Mouse (Mus musculus): ENCODE data around the gene Bdkrb2. TPM values are rescaled to one million over a fixed set of nuclear protein-coding genes. Genes with fewer than 3 reads are reported as not detected.

Bdkrb2 gene
- total RNA-seq, 2 experiments from 2014 or later, result 0.40 to 0.45 TPM

DNA sequence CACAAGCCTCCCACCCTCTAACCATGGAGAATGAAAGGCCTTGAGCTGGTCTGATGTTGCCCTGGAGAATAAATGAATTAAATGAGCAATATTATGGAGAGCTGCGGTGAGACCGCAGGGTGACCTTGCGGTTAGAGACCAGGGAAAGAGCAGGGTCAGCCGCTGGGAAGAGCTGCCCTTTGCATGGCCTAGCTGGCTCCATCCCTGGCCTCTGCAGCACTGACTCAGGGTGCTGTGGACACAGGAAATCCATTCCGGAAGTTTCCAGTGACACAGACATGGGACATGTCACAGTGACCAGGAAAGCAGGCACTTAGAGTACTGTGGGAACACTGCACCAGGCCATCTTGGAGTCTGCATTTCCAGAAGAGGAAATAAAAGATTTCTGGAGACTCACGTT, 14.1 kb upstream of the Bdkrb2 start:
- intact Hi-C loops (cut with DNase I), result no loop called here
- DNase-seq (ENCODE audit: extremely low spot score in 1 of 2, low spot score in 2 of 2), result no peak
- no peak for TF ChIP-seq CTCF (IDR thresholded peaks at IDR 0.05)
- Histone ChIP-seq H3K27ac (no peak overlapping the region), H3K4me3 (no peak overlapping the region)

DNA sequence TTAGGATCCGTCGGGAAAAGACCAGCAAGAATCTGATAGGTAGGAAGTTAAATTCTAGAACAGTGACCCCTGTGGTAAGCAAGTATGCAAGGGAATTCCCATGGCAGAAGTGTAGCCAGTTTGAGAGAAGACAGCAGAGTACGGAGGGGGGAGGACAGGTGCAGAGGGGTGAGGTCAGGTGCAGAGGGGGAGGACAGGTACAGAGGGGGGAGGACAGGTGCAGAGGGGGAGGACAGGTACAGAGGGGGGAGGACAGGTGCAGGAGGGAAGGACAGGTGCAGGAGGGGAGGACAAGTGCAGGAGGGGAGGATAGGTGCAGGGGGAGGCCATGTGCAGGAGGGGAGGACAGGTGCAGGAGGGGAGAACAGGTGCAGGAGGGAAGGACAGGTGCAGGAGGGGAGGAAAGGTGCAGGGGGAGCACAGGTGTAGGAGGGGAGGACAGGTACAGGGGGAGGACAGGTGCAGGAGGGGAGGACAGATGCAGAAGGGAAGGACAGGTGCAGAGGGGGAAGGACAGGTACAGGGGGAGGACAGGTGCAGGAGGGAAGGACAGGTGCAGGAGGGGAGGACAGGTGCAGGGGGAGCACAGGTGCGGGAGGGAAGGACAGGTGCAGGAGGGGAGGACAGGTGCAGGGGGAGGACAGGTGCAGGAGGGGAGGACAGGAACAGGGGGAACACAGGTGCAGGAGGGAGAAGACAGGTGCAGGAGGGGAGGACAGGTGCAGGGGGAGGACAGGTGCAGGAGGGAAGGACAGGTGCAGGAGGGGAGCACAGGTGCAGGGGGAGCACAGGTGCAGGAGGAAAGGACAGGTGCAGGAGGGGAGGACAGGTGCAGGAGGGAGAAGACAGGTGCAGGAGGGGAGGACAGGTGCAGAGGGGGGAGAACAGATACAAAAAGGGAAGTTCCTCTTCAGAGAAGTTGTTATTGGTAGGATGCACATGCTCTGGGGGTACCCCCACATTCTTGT, 12.9 kb upstream of the Bdkrb2 start:
- Histone ChIP-seq H3K4me3 (no peak overlapping the region), H3K27ac (no peak overlapping the region)
- no peak for TF ChIP-seq CTCF (IDR thresholded peaks at IDR 0.05)
- DNase-seq (ENCODE audit: extremely low spot score in 1 of 2, low spot score in 2 of 2), result no peak
- intact Hi-C loops (cut with DNase I), result no loop called here

DNA sequence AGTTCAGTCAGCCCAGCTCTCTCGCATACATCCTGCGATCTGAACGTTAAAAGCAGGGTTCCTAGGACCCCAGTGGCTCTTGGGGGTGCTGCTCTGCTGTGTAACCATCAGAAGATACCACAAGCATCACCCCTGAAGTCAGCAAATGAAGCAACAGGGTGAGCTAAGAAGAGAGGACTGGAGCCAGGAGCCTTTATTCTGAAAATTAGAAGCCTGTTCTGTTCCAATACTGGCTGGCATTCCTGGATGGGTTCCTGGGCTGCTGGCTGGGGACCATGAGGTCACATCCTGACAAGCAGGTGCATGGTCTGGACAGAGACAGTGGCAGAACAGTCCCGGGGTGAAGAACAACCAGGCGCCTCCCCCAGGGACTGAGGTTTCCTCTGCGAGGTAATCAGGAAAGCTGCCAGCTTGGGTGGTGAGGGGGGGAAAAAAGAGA, 11.5 kb upstream of the Bdkrb2 start:
- H3K4me3 ChIP-seq, result no peak overlapping the region
- intact Hi-C loops (cut with DNase I), result no loop called here
- no peak for DNase-seq (ENCODE audit: extremely low spot score in 1 of 2, low spot score in 2 of 2)
- no peak overlapping the region for H3K27ac ChIP-seq
- TF ChIP-seq CTCF (IDR thresholded peaks at IDR 0.05), result no peak

DNA sequence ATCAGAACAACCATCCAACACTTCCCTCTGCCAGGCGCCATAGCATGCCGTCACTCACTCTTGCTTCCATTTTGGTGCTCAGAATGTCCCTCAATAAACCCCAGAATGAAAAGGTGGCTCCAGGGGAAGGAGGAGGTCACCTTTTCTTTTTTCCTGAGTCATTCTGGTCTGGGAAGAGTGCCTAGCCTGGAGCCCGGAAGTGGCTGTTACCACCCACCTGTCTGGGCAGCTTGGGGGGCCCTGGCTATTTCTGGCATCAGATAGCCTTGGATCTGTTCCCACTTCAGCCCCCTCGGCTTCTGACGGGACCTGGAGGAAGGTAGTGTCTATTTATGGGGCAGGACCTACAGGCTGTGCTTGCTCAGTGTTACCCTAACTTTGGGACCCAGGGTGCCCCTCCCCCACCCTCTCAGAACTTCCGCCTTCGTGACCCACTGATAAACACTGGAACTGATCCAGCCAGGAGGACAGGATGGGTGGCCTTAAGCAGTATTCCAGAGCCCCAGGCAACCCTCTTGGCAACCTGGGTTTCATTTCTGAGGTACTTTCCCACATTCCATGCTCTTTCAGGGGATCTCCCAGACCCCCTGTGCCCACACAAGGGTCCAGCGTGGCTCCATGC, 8.8 kb upstream of the Bdkrb2 start:
- Histone ChIP-seq H3K4me3 (no peak overlapping the region), H3K27ac (no peak overlapping the region)
- TF ChIP-seq CTCF (IDR thresholded peaks at IDR 0.05), result no peak
- intact Hi-C loops (cut with DNase I), result no loop called here
- DNase-seq (ENCODE audit: extremely low spot score in 1 of 2, low spot score in 2 of 2), result no peak

DNA sequence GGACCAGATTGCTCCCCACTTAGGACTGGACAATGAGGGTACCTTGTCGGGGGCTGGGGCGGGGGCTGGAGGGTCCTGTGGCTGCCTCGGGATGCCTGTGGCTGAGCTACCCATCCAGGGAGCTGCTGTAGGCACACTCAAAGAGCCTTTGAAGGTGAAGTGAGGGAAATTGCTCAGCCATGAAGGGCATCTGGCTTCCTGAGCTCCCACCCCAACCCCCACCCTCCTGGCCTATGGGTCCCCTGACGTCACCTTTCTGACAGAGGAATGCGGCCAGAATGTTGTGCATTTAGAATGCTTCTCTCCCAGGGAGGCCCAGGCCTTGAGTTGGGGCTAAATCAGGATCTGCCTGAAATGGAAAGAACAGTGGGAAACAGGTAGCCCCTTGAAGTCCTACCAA, 7.9 kb upstream of the Bdkrb2 start:
- Histone ChIP-seq H3K4me3 (no peak overlapping the region), H3K27ac (no peak overlapping the region)
- no peak for DNase-seq (ENCODE audit: extremely low spot score in 1 of 2, low spot score in 2 of 2)
- intact Hi-C loops (cut with DNase I), result no loop called here
- no peak for TF ChIP-seq CTCF (IDR thresholded peaks at IDR 0.05)

- H3K27ac ChIP-seq, result no peak overlapping the region
- DNase-seq (ENCODE audit: extremely low spot score in 1 of 2, low spot score in 2 of 2), result no peak
- no peak for TF ChIP-seq CTCF (IDR thresholded peaks at IDR 0.05)
Observed at GRCm38 (mm10) chr12:105557250-105557925, 5.6 kb upstream of the Bdkrb2 start.

GRCm38 (mm10) chr12:105561007-105561534, 2.0 kb upstream of the Bdkrb2 start:
- intact Hi-C loops (cut with DNase I), result no loop called here
- Histone ChIP-seq H3K4me3 (no peak overlapping the region), H3K27ac (peak overlapping the region; percentile 28; the same call in 1 of the 2 replicates)
- DNase-seq (ENCODE audit: extremely low spot score in 1 of 2, low spot score in 2 of 2), result peak; percentile 33 to 61
- no peak for TF ChIP-seq CTCF (IDR thresholded peaks at IDR 0.05)

More at GRCm38 (mm10) chr12:105557250-105557925, 5.6 kb upstream of the Bdkrb2 start:
- no peak overlapping the region for H3K4me3 ChIP-seq
- intact Hi-C loops (cut with DNase I), result no loop called here

DNA sequence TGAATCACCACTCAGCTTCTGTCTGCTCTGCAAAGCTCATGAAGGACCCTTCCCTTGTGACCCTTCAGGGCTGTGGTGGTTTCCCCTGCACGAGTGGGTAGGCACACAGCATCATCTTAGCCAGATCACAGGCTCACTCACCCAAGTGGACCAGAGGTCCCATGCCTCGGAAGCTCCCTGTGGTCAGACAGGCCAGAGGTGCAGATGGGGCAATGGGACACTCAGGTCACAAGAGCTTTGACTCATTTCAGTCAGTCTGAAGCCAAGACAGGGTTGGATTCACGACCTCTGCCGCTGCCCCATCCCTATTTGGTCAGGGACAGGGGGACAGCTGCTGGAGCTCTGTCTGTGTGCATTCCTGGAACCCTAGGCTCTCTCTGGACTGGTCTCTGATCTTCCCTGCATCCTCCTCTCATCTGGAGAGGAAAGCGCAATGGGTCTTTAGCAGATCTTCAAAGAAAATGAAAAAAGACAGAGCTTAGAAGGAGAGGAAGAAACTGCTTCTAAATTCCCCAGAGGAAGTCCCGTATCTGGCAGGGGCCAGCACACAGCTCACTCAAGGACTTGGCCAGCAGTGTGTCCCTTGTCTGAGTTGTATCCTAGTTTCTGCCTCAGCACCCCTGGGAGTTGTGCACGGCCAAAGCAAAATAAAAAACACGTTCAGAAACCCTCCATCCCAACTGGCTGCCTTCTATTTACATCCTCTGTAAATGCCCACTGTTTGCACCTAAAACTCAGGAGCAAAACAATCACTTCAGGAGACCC, 788 bp upstream of the Bdkrb2 start:
- no peak for DNase-seq (ENCODE audit: extremely low spot score in 1 of 2, low spot score in 2 of 2)
- no peak overlapping the region for H3K4me3 ChIP-seq
- intact Hi-C loops (cut with DNase I), result no loop called here
- no peak overlapping the region for H3K27ac ChIP-seq
- TF ChIP-seq CTCF (IDR thresholded peaks at IDR 0.05), result no peak

DNA sequence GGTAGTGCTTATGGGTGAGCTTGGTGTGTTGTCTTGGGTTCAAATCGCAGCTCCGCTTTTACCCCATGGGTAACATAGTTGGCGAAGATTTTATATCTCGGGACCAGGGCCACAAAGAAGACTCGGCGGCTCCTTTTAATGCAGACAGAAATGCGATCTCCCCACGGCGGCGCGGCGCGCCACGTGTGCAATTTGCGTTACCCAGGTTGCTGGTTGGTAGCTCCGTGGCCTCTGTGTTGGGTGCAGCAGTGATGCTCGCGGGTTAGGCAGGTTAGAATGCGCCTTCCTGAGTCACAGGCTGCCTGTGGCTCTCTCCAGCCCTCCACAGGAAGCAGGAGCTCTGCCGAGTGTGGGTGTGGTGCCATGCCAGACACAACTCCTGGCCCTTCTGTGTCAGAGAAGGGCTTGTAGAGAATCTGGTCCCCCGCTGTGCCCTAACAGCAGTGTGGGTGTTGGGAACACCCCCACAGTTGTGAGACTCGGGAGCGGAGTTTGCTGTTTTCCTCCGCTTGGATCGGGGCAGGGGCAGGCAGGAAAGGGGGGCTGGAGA, 775 bp downstream of the Bdkrb2 start:
- H3K4me3 ChIP-seq, result peak overlapping the region; percentile 9
- no peak for TF ChIP-seq CTCF (IDR thresholded peaks at IDR 0.05)
- intact Hi-C loops (cut with DNase I), result no loop called here
- no peak overlapping the region for H3K27ac ChIP-seq
- DNase-seq (ENCODE audit: extremely low spot score in 1 of 2, low spot score in 2 of 2), result no peak

GRCm38 (mm10) chr12:105565221-105565620, 2.2 kb downstream of the Bdkrb2 start:
- DNase-seq (ENCODE audit: extremely low spot score in 1 of 2, low spot score in 2 of 2), result no peak
- Histone ChIP-seq H3K4me3 (no peak overlapping the region), H3K27ac (no peak overlapping the region)
- no peak for TF ChIP-seq CTCF (IDR thresholded peaks at IDR 0.05)
- intact Hi-C loops (cut with DNase I), result no loop called here

DNA sequence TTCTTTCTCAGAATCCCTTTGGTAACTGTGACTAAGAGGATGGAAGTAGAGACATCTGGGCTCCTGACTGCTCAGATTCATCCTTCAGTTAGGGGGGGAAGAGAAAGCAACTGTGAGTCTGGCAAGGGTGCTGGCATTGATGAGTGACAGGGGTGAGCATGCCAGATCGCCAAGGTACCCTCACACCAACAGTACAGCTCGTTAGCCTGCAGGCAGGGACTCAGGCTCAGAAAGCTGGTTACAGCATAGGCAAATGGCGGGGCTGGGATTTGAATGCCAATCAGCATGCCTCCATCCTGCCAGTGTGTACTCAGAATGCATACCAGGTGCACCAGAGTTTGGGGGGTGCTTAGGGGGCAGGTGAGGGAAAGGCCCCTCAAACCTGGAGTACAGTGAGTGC, 8.8 kb downstream of the Bdkrb2 start:
- intact Hi-C loops (cut with DNase I), result no loop called here
- no peak overlapping the region for H3K4me3 ChIP-seq
- no peak for DNase-seq (ENCODE audit: extremely low spot score in 1 of 2, low spot score in 2 of 2)
- no peak overlapping the region for H3K27ac ChIP-seq
- TF ChIP-seq CTCF (IDR thresholded peaks at IDR 0.05), result no peak
